Mouse (Mus musculus): ENCODE measurements around the gene Trim40.

The Trim40 gene

GRCm38 (mm10) chr17:36890073-36890903, at the start of gene Trim40:
Trim40 (minus strand) TSS chr17:36890123.
- in situ Hi-C loops (cut with MboI, MseI): loop anchor here (5.0 kb wide), 2 partner anchors 312 to 317 kb away; partner anchors contain the start of gene Olfr94 (in 1 of the 2)

- in situ Hi-C loops (cut with MboI, MseI): no loop called here
Measured at GRCm38 (mm10) chr17:36938056-36938455, 48.1 kb upstream of the Trim40 start.

- in situ Hi-C loops (cut with MboI, MseI): no loop called here
Measured at GRCm38 (mm10) chr17:36931806-36932205, 41.9 kb upstream of the Trim40 start.

GRCm38 (mm10) chr17:36931130-36931529, 41.2 kb upstream of the Trim40 start:
- in situ Hi-C loops (cut with MboI, MseI): no loop called here

- in situ Hi-C loops (cut with MboI, MseI): no loop called here
Measured at GRCm38 (mm10) chr17:36930233-36930632, 40.3 kb upstream of the Trim40 start.

- in situ Hi-C loops (cut with MboI, MseI): no loop called here
Measured at GRCm38 (mm10) chr17:36929236-36929932, 39.5 kb upstream of the Trim40 start.

GRCm38 (mm10) chr17:36927496-36928120, 37.7 kb upstream of the Trim40 start:
- in situ Hi-C loops (cut with MboI, MseI): no loop called here

GRCm38 (mm10) chr17:36923491-36923890, 33.6 kb upstream of the Trim40 start:
- in situ Hi-C loops (cut with MboI, MseI): no loop called here

GRCm38 (mm10) chr17:36922715-36923114, 32.8 kb upstream of the Trim40 start:
- in situ Hi-C loops (cut with MboI, MseI): no loop called here

- in situ Hi-C loops (cut with MboI, MseI): no loop called here
Measured at GRCm38 (mm10) chr17:36920239-36920638, 30.3 kb upstream of the Trim40 start.

GRCm38 (mm10) chr17:36915076-36915475, 25.2 kb upstream of the Trim40 start:
- in situ Hi-C loops (cut with MboI, MseI): no loop called here

GRCm38 (mm10) chr17:36914108-36914507, 24.2 kb upstream of the Trim40 start:
- in situ Hi-C loops (cut with MboI, MseI): no loop called here

- in situ Hi-C loops (cut with MboI, MseI): no loop called here
Measured at GRCm38 (mm10) chr17:36912031-36912430, 22.1 kb upstream of the Trim40 start.

GRCm38 (mm10) chr17:36909802-36910201, 19.9 kb upstream of the Trim40 start:
- in situ Hi-C loops (cut with MboI, MseI): no loop called here

GRCm38 (mm10) chr17:36908235-36908634, 18.3 kb upstream of the Trim40 start:
- in situ Hi-C loops (cut with MboI, MseI): no loop called here

GRCm38 (mm10) chr17:36903651-36904050, 13.7 kb upstream of the Trim40 start:
- in situ Hi-C loops (cut with MboI, MseI): no loop called here

- in situ Hi-C loops (cut with MboI, MseI): no loop called here
Measured at GRCm38 (mm10) chr17:36900691-36901090, 10.8 kb upstream of the Trim40 start.

GRCm38 (mm10) chr17:36900001-36900400, 10.1 kb upstream of the Trim40 start:
- in situ Hi-C loops (cut with MboI, MseI): no loop called here

- in situ Hi-C loops (cut with MboI, MseI): no loop called here
Measured at GRCm38 (mm10) chr17:36899376-36899775, 9.5 kb upstream of the Trim40 start.

- in situ Hi-C loops (cut with MboI, MseI): no loop called here
Measured at GRCm38 (mm10) chr17:36897552-36898205, 7.8 kb upstream of the Trim40 start, which contains the start of gene Trim31. Trim31 (plus strand) TSS chr17:36898118.

- in situ Hi-C loops (cut with MboI, MseI): no loop called here
Measured at GRCm38 (mm10) chr17:36897065-36897464, 7.1 kb upstream of the Trim40 start.

- in situ Hi-C loops (cut with MboI, MseI): no loop called here
Measured at GRCm38 (mm10) chr17:36896583-36896982, 6.7 kb upstream of the Trim40 start.
